Mouse (Mus musculus): ENCODE results near the gene Aph1a.

DNA sequence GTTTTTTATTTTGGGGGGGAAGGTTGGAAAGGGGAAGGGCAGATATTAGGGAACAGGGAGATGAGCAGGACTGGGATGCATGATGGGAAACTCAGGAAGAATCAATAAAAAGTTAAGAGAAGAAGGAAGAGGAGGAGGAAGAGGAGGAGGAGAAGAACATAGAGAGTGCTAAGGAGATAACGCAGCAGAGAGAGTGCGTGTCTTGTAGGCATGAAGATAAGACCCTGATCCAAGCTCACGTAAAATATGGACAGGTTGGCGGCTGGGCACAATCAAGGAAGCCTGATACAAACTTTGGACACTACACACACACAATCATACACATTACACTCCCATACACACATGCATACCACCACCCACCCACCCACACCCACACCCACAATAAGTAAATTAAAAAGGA, 20.9 kb downstream of the Aph1a start:
- TF ChIP-seq CTCF (IDR thresholded peaks at IDR 0.05; ENCODE audit: insufficient read depth, low read length) (no peak), POLR2A (IDR thresholded peaks at IDR 0.05; ENCODE audit: borderline replicate concordance, extremely low read depth, low read depth, low read length) (no peak)

All from lung, adult 2 months (tissue).